Mouse (Mus musculus) frontal cortex, postnatal 36 days (tissue): Measurements from ENCODE around the gene Lpcat2.
"Not testable (repeated sequence)": the region's sequence is repeated elsewhere in the genome, so short reads cannot be mapped to it uniquely, and the experiment has no call there.

Experiments
- DNase-seq, 2 experiments: peaks; one replicate each; pipeline ENCODE4 v3.0.0; 2022; ENCODE audit warnings: low spot score in 2 of 2

The Lpcat2 gene

GRCm38 (mm10) chr8:92853188-92853983, 1.8 kb upstream of the Lpcat2 start:
- no peak for DNase-seq

- no peak for DNase-seq
These were observed 466 bp upstream of the Lpcat2 start for GRCm38 (mm10) chr8:92854673-92855072.

DNA sequence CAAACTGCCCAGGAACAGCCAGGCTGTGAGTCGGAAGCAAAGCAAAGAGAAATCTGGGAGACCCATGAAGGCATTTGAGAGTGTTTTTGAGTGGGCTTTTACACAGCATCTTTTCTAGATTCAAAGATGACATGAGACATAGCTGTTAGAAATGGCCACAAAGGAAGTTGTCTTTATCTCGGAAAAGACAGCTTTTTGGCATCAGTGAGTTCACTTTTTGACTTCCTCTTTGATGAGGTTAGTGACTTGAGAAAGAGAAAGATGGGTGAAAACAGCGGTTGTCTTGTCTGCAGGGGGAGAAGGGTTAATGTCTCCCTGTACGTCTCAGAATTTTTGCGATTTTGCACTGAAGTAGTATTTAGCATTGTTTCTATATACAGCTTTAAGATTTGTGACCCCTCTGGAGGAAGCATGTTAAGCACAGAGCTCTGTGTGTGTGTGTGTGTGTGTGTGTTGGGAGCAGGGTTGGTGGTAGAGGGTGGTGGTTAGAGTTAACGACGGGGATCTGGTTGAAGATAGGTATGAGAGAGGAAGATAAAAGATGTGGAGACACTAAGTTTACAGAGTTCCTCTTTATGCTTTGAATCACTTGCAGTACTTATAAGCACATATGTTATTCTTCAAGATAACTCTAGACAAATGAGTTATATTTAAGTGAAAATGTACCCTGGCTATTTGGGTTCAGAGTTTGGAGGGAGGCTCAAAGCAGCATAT, 1.3 kb downstream of the Lpcat2 start:
- no peak for DNase-seq

DNA sequence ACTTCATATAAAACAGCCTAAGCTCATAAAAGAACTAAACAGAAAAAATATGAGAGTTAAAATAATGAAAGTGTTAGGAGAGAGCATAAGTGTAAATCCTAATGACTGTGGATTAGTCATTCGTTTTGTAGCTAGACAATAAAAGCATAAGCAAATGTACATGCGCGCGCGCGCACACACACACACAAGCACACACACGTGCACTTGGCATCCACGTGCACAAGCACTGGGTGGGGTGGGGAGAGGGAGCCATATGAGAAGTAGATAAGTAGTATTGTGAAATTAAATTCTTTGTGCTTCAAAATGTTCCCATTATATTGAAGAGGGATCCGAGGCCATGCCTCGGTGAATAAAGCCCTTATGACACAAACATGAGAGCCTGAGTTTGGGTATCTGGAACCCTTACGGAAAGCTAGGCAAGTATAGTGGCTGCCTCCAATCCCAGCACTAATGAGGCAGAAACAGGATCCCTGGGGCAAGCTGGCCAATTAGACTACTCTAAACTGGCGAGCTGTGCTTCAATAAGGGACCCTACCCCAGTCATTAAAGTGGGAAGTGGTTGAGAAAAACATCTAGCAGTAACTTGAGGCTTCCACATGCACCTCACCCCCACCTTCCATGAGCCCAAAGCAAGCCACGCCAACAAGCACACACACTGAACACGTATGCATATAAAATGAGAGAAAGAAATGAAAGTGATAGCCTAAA, 3.5 kb downstream of the Lpcat2 start:
- no peak for DNase-seq

GRCm38 (mm10) chr8:92861977-92862376, 6.8 kb downstream of the Lpcat2 start:
- DNase-seq, result no peak

DNA sequence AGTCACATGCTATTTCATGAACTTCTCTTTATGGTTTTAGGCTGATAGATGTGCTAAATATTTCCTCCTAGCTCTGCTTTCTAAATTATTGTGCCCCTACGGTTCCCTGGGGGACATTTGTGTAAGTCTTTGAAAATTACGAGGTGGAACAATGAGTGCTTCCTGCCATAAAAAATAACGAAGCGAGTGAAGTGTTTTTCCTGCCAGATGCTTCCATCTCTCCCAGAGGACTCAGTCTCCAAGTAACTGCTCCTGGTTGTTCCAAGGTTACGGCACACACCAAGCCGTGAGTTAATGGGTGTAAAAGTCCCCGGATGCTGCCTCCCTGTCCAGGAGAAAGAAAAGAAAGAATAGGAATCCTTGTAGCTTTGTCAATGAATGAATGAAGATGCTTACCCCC, 15.1 kb downstream of the Lpcat2 start:
- no peak for DNase-seq

DNA sequence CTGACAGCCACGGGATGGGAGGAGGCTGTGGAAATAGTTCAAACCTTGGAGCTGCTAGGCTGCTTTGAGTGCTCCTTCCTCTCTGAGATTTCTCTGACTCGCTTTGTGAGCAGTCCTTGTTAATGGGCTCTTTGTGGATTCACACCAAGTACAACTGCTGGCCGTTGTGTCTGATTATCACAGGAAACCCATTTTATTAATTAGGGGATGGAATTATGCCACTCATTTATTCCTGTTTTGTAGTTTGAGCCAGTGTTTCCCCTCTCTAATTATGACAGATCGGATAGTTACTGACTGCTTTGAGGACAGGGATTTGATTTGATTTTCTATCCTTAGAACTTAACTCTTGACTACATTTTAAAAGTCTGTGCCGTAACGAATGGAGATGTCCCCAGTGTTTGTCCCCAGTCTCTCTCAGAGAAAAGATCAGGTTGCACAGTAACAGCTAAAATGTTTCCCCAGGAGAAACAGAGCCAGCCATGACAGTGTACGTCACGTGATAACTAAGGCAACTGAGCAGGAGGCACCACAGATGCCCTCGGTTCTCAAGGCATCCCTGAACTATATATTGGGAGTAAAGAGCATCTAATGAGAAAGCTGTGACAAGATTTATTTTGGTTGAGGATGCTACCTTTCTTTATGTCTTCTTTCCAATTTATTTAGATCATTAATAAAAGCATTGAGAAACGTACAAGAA, 17.1 kb downstream of the Lpcat2 start:
- DNase-seq, result no peak

GRCm38 (mm10) chr8:92875795-92876194, 20.7 kb downstream of the Lpcat2 start:
- DNase-seq, result no peak

DNA sequence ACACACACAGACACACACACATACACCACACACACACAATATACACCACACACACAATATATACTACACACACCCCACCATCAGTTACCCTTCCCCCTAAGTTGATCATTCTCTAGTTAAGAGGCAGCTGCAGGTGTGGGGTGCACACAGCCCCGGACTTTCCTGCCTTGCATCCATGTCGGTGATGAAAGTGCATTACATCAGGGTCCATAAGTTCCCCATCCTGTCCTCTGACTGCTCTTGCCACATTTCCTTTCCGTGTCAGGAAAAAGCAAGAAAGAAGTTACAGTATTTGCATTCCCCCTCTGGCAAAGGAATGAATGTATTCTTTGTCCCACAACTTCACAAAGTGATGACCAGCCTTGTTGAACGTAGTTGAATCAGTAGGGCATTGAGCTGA, 26.1 kb downstream of the Lpcat2 start:
- no peak for DNase-seq

- DNase-seq, result peak in 1 of 2 experiments; percentile 15
These were observed 28.6 kb downstream of the Lpcat2 start for GRCm38 (mm10) chr8:92883771-92884170.

DNA sequence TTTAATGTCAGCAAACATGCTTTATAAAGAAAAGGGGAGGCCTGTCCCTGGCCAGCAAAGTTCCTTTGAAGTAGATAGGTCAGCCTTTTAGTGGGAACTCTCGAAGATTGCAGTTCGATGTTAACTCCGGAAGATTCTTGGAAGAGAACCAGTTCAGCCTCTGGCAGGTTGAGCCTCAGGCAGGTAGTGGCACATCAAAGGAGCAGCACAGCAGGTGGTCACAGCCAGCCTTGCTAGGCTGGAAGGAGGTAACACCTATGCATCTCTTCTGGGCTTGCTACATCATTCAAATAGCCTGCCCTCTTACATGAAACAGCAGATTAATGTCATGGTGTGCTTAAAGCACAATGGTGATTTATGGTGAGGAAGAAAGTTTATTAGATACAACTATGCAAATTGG, 37.1 kb downstream of the Lpcat2 start:
- DNase-seq, result not testable (repeated sequence)

DNA sequence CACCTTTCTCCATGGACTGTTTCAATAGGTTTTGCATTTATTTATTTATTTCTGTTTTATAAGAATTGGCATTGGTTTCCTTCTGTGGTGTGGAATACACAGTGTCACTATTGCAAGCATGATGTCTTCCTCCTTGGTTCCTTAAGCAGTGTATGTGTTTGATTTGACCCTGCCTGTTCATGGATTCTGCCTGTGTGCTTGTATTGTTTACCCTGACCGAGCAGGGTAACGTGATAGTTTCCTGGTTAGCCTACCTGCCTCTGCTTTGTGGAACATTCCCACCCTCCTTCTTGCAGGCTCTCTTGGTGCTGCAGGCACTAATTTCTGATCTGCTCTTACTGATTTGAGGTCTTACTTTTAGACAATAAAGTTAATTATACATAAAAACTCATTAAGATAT, 38.7 kb downstream of the Lpcat2 start:
- no peak for DNase-seq

- no peak for DNase-seq
These were observed 39.9 kb downstream of the Lpcat2 start for GRCm38 (mm10) chr8:92895053-92895452.

- DNase-seq, result no peak
These were observed 40.9 kb downstream of the Lpcat2 start for GRCm38 (mm10) chr8:92896056-92896455.

GRCm38 (mm10) chr8:92896611-92897010, 41.5 kb downstream of the Lpcat2 start:
- no peak for DNase-seq

DNA sequence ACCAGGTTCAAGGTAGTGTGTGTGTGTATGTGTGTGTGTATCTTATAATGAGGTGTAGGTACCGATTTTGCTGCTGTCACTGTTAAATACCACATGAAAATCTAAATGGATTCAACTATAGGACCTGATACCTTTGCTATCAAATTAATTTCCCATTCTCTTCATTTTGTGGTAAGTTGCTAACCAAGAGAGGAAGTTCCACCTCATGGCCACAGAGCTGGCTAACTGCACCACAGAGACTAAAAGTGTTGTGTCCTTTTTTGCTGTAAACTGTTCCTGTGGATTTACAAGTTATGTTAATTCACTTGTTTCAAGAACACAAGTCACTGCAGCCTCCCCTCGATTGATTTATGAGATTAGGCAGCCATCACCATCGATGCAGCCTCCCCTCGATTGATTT, 42.7 kb downstream of the Lpcat2 start:
- DNase-seq, result no peak

DNA sequence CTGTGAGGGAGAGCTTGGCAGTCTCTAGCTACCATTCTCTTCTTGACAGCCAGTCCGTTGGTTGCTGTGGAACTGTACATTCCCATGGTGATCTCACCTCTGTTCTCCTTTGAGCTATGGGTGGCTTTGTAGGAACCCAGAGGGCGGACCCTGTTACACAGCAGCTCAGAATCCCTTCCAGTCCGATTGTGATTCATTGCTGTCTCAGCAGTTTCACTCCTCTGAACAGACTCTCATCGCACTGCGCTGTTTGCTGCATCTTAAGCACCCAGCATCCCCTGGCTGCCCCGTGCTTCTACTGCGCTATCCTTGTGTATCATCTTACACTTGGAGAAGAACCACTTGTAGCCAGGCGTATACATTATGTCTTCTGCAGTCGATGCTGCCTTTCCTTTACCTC, 44.5 kb downstream of the Lpcat2 start:
- no peak for DNase-seq

GRCm38 (mm10) chr8:92901107-92901506, 46.0 kb downstream of the Lpcat2 start, which contains the start of gene Capns2:
Gene Capns2 (plus strand): TSS chr8:92901407.
- no peak for DNase-seq

- DNase-seq, result no peak
These were observed 47.8 kb downstream of the Lpcat2 start for GRCm38 (mm10) chr8:92902981-92903380.

GRCm38 (mm10) chr8:92903488-92904135, 48.5 kb downstream of the Lpcat2 start:
- DNase-seq, result no peak

DNA sequence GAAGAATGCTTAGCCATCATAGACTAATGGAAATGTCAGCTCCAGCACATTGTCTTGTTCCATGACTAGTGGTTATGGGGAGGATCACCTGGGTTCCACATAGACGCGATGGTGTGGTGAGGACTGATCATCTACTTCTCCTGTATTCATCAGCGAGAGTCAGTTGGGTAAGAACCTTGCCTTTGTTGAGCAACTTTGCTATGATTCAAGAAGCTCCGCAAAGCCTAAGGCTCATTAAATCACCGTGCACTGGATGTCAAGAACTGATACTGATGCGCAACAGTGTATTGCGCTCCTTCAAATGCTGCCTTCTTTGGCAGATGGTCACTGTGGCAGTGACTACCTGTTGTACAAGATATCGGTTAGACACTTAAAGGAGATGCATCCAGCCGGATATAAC, 51.4 kb downstream of the Lpcat2 start:
- DNase-seq, result no peak
